Mouse (Mus musculus) frontal cortex, postnatal 25 days (tissue): Measurements from ENCODE around the gene Lpcat3.

ENCODE experiments used
- DNase-seq, 2 experiments: peaks; one replicate each; pipeline ENCODE4 v3.0.0; 2022; ENCODE audit warnings: low spot score in 2 of 2

Gene Lpcat3

DNA sequence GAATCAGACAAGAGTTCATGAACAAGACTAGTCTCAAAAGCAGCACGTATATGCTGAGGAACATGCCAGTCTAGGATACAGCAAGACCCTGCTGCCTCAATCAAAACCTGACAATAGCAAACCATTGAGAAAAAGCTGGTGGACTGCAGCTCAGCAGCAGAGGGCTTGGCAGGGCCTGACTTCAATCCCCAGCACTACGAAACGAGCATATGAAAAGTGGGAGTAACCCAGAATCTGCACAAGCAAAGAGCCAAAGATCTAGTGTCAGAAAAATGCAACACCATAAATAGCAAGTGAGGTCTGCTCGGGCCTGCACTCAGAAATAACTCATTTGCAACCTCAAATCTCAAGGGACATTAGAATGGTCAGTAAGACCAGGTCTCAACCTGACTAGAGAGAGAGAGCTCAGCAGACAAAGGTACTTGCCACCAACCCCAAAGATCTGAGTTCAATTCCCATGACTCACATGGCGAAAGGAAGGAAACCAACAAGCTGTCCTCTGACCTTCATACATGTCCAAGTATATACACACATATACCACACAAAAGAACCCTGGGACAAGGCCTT is 43.3 kb downstream of the Lpcat3 start:
- DNase-seq, result no peak

DNA sequence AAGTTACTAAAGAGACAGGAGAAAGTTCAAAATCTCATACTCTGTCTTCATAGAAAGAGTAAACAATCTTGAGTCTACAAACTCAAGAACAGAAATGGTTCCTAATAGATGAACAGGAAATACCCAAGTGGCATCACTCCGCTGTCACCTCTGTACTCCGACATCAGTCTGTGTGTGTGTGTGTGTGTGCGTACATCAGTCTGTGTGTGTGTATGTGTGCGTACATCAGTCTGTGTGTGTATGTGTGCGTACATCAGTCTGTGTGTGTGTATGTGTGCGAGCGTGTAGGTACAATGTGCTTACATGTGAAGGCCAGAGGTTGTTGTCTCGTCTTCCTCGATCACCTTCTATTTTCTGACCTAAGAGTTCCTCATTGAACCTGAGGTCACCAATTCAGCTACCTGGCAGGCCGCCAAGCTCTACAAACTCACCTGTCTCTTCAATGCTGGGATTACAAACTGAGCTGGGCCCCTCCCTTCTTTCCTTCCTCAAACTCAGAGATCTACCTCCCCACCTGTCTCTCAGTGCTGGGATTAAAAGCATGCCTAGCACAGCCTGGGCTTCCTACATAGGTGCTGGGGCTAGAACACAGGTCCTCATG is 45.6 kb downstream of the Lpcat3 start:
- no peak for DNase-seq

DNA sequence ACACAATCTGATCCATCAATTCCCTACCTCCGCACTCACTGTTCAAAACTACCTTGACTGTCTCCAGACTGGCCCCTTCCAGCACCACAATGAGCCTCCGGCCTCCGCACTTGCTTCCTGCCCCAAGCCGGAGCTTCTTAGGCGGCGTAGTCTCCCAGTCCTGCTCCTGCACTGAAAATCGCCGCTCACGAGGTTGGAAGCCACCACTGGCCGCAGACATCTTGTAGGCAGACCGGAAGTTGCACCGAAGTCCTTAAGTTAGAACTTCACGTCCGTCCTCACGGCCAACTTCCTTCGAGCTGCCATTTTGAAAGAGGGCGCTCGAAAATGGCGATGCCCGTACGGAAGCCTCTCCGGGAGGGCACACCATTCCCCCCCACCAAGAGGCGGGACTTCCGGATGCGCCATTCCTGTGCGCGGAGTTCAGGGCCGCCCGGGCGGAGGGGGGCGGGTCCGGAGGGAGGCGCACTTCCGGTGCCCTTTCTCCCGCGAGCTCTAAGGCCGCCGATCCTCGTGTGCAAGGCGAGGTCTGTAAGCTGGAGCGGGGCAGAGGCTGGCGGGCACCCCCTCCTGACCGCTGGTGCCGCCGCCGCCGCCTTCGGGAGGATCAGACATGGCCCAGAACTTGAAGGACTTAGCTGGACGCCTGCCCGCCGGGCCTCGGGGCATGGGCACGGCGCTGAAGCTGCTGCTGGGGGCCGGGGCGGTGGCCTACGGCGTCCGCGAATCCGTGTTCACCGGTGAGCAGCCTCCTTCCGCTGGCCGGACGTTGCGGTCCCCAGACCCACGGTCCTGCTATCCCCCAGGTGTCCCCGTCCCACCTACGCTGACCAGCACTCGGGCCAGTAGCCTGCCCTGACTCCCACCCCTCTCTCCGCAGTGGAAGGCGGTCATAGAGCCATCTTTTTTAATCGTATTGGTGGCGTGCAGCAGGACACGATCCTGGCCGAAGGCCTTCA is 49.3 kb downstream of the Lpcat3 start, which contains the start of the genes Emg1 and Phb2:
Emg1 (minus strand) TSS at position 355 of the 959 bp plus-strand sequence.
Phb2 (plus strand) TSS at position 513 of the 959 bp plus-strand sequence.
- peak; percentile 91 to 94 for DNase-seq

DNA sequence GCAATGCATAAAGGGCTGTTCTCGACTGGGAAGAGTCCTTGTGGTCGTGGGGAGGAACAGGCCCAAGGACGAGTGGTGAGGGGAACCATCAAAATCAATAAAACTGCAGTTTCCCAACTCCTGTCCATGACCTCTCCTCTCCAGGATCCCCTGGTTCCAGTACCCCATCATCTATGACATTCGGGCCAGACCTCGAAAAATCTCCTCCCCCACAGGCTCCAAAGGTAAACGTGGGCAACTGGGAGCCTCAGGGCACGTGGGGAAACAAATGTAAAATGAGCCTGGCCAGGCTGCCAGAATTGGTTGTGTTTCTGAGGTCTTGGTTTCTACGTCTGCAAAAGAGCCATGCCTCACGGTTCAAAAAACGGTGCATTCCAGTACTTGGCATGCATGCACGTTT is 50.1 kb downstream of the Lpcat3 start:
- DNase-seq, result no peak

DNA sequence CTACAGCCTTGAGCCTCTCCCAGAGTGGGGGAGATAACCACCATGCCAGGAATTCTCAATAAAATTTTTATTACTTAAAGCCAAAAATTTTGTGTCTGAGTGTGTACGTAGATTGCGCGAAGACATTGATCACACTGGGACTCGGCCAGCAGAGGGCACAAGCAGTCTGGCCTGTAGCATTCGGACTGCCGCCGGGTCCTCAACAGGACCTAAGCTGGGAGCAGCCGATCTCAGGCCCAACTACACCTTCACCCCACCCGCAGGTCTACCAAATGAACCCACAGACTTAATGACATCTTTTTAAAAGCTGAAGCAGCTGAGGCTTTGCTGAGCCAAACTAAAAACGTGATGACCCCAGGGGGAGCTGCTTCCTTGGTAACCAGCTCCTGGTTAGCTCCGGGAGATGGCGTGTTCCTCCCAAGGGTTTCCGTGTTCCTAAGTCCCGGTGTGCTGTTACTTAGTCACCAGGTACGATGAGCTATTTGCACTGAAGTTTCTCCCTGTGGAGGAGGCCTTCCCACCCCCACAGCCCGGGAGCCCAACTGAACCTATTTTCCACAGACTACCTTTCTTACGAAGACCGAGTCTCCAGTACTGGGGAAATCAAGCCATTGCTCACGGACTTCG is 54.1 kb downstream of the Lpcat3 start:
- DNase-seq, result no peak

DNA sequence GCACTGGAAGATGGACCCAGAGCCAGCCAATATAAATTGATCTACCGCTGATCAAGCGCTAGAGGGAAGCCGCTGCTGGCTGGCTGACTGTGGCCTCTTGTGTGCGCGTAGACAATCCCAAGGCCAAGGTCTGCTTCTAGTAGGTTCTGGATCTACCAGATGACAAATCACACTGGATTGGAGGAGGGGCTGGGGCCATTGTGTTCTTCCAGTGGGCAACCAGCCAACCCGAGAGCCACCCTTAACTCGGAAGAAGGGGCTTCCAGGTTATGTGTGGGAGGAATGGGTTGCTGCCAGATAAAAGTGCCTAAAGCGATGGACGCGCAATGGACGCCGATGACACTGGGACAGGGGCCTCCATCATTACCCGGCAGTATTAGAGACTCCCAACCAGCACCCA is 55.1 kb downstream of the Lpcat3 start:
- no peak for DNase-seq

DNA sequence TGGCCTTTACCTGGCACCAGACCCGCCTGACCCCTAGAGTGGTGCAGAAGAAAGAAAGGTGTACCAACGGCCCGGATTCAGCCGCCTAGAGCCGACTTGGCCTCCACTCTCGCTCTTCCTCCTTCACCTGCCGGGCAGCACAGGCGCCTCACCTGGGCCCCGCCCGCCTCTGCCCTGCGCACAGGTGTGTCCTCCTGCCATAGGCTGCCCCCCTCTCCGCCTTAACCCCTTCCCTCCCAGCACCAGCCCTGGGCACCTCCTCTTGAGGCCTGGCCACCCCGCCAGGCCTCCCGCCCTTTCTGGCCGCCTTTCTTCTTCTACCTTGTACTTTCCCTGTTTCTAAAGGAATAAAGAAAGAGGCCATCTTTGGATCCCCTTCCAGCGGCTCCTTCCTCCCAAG is 55.9 kb downstream of the Lpcat3 start:
- no peak for DNase-seq

DNA sequence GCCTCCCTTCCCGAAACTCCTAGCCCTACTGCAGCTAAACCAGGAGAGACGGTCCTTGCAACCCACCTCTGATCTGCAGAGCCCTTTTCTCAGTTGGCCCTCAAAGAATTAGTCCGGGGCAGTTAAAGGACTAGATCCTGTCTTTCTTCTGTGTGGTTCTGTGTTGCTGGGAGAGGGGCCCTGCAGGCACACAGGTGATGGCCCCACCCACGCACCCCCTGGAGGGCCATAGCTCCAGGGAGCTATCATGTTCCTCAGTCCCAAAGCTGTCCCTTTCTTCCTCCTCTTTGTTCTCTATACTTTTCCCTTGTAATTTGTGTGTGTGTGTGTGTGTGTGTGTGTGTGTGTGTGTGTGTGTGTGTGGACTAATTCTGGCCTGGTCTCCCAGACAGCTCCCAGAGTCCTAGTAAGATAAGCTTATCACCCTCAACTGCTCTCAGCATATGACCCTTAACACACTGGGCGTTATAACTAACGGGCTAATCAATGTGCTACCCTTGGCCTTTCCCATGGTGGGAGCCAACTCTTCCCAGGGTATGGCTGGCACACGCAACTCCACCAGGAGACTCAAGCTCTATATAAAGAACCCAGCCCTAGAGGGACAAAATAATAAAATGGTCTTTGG is 56.6 kb downstream of the Lpcat3 start:
- no peak for DNase-seq

DNA sequence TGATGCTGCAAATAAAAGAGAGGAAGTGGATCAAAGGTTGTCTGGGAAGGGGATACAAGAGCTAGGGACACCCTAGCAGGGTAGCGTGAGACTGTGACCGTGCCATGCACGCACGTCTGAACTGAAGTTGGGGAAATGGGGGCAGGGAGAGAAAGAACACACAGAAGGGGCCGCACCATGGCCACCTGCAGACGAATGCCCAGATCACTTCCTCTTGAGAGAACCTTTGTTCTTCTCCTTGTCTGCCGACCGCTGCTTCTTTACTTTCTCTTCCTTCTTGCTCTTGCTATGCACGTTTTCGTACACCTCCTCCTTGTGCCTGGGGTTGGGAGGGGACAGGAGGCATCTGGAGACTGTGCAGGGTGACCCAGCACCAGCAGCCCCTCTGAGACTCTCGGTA is 58.1 kb downstream of the Lpcat3 start:
- no peak for DNase-seq

DNA sequence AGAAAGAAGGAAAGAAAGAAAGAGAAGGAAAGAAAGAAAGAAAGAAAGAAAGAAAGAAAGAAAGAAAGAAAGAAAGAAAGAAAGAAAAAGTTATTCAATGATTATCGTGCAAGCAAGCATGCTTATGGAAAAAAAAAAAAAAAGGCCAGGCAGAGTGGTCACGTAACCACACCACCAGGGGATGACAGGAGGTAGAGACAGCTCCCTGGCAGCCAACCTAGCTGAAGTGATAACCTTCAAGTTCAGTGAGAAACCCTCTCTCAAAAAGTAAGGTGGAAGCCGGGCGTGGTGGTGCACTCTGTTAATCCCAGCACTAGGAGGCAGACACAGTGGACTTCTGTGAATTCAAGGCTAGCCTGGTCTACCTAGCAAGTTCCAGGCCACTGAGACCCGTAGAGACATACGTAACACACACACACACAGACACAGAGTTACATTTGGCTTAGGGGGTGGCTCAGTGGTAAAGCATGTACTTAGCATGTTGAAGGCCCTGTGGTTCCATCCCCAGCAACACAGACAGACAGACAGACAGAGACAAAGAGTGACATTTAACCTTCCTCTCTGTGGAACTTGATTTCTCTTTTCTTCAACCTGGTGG is 60.1 kb downstream of the Lpcat3 start:
- DNase-seq, result no peak

DNA sequence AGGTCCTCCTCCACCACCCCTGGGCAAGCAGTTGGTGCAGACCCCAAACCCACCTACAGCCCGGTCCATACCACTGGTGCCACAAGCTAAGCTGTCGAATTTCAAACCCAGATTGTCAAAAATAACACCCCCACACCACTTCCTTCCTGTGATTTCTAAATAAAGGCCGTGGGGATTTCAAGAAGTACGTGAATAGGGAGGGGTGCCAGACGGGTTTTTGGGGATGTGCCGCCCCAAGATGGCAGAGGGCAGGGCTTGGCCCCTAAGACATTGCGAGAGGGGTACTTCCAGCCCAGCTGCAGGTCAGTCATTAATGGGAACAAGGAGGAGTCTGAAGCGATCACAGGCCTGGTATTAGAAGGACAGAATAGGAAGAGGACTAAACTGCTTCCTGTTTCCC is 60.7 kb downstream of the Lpcat3 start:
- DNase-seq, result no peak

DNA sequence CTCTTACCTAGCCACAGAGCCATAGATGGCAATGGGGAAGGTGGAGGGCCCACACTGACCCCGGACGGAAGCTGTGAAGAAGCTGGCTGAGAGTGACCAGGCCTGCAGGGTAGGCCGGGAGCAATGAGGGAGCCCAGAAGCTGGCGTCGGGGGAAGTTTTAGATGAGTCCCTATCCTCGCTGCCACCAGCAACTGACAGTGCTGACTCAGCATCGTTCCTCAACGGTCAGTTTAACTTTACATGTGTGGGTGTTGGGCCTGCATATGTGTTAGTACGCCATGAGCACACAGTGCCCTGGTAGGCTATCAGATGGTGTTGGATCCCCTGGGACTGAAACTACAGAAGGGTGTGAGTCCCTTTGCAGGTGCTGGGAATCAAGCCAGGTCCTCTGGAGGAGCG is 61.6 kb downstream of the Lpcat3 start:
- DNase-seq, result no peak

DNA sequence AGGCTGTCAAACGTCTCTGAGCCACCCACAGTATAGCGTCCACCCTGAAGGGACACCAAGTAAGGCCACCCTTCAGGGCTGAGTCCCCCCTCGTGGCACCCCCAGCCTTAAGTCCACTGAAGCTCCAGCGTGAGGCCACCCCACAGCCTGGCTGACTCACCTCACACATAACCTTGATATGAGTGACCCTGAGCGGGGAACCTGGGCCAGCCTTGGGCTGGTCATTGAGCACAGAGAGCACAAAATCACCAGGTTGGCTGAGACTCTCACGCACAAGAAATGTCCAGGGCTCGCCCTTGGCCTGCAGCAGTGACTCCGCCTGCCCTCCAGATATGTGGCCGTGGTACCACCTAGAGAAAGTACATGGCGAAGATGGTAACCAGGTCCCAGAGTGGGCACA is 65.8 kb downstream of the Lpcat3 start:
- DNase-seq, result no peak

DNA sequence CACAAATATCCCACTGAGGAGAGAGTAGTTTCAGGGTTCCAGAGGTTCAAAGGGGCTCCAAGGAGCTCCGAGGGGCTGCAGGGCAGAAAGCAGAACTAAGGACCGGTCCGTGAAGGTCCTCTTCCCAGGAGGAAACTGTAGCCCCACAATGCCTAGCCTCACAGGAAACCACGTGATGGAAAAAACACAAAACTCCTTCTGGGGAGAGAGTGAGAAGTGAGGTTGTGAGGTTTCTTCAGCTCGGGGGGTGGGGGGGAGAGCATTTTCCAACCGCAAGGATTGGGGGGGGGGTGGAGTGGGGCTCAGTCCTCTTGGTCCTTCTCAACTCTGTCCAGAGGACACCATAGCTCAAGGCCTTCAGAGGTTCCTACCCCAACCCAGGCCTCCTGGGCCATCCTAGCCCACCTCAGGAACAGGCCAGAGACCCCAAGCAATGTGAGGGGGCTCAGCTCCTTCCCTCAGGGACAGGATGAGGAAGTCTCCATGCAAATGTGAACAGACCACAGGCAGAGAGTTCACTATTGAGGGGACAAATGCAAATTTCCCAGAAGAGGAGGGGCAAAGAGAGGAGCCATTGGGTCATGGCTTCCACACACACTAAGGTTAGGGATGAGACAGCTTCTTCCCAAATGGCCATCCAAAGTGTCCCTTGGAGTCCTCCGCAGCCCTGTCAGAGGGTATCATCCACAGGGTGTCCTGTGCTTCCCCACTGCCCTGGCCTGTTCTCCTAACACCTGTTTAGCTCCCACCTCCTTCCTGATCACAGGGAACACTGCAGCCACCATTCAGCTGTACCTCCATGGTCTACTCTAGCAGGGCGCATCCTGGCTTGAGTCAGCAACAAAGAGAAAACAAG is 67.3 kb downstream of the Lpcat3 start:
- DNase-seq, result no peak

DNA sequence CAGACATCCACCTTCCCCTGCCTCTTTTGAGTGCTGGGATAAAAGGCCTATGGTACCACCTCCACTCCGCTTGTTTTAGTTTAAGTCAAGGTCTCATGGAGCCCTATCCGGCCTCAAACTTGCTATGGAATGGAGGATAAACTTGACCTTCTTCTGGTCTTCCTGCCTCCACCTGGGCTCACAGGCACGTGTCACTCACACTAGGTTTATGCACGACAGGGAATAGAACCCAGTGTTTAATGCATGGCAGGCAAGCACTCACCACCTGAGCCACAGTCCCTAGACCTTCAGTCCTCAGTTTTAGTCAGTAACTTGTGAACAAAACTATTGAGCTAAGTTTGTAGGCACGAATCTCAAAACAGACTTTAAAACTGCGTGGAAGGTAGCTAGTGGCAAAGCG is 68.2 kb downstream of the Lpcat3 start:
- no peak for DNase-seq

DNA sequence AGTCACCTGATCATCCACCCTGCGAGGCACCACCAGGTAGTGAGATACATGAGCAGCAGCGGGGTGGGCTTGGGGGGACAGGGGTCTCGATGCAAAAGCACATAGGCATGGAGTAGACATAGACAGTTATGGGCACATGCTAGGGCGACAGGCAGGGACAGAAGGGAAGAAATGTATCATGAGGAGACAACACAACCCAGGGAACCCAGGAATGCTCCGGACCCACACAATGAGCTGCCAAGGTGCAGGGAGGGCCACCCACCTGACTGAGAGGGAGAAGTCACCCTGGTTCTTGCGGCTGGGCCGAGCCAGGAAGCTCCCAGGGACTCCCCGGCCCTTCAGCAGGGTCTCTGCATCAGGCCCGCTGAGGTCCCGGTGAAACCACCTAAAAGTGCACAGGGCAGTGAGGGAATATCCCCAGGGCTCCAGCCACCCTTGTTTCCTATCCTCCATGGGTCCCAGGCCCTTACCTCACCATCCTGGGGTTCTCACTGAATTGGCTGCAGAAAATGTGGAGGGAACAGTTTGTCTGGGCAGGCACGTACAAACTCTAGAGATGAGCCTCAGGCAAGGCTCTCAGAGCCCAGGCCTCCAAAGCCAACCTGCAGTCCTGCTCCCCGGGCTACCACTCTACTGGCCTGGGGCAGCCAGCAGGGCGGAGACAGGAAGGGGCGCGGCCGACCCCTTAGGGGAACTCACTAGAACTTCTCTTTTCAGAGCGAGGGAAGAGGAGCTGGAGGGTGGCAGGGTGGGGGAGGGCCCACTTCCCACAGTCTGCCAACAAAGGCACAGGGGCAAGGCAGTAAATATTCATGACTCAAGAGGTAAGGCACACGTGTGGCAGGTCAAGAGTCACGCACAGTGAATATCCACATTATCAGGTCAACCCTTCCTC is 69.9 kb downstream of the Lpcat3 start:
- no peak for DNase-seq

DNA sequence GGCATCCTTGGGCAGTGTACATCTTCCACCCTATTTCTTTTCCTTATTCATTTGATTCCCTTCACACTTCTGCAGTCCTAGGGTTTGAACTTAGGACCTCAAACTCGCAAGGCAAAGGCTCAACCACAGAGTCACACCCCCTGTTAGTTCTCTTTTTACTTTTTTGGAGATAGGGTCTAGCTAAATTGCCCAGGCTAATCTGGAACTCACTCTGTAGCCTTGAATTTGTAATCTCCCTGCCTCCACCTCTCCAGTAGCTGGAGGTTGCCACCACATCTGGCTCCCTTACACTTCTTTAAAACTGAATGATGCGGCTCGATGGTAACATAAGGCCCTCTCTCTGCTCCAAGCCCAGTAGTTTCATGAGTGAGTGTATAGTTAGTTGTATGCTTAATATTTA is 71.6 kb downstream of the Lpcat3 start:
- DNase-seq, result no peak

DNA sequence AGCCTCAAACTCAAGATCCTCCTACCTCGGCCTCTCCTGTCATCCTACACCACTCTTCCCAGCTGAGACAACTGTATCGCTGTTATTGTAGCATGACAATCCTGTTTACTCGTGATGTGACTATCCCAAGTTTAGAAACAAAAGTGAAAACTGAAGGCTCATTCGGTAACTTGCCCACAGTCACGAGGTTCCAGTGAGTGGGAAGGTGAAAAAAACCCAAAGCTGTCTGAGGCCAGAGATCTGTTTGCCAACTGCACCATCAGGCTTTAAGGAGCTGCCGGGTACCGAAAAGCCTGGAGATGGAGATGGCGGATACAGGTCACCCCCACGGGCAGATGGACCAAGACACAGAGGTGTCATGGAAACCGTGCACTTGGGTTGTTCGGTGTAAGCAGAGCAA is 74.2 kb downstream of the Lpcat3 start:
- no peak for DNase-seq

DNA sequence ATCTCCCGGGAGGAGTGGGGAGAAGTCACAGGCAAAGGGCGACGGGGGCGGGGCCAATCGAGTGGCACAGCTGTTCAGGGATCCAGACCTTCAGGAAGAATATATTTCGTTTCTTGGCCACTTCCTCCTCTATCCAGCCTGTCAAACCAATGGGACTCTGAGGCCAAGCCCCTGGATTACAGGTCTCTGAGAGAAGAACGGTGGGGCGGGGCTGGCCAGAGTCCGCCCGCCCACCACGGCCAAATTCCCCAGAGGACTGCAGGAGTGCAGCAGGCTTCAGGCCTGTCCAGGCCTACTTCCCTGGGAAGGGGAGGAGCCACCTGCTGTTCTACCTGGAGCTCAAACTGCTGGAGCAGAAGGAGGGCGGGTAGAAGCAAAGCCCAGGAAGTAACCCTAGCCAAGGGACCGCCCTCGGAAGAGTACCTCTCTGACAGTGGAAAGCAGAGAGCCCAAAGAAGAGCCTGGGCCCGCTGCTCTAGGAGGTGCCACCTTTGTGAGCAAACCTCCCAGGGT is 75.7 kb downstream of the Lpcat3 start, which contains the start of gene Ptpn6:
Ptpn6 (minus strand) TSS at position 204 of the 513 bp plus-strand sequence.
- DNase-seq, result no peak
